Mouse (Mus musculus) liver (tissue): ENCODE measurements around the gene Igfbp1.

ENCODE experiments used
- DNase-seq: peaks from one replicate; pipeline ENCODE4 v3.0.0-alpha.2; 2020; ENCODE audit warnings: mixed read lengths

Gene Igfbp1

DNA sequence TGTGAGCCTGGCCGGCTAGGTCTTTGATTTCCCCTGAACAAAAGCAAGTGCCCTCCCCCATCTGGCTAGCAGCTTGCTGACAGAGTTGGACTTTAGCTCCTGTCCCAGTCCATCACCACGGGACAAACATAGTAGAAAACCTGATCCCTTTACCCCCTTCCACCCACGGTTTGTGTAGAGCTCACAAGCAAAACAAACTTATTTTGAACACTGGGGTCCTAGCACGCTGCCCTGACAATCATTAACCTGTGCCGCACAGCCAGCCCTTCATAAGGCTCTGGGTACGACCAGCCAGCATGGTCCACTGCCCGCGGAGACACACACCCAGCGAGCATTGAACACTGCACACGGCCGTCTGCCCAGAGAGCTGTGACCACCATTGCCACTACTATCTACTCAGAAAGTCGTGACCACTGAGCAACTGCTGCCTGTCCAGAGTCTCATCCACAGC lies at the start of gene Igfbp1:
Gene Igfbp1 (plus strand): TSS at position 292 of the 451 bp plus-strand sequence.
- DNase-seq, result peak; percentile 60

GRCm38 (mm10) chr11:7147945-7148344 lies 49.6 kb upstream of the Igfbp1 start:
- DNase-seq, result no peak

DNA sequence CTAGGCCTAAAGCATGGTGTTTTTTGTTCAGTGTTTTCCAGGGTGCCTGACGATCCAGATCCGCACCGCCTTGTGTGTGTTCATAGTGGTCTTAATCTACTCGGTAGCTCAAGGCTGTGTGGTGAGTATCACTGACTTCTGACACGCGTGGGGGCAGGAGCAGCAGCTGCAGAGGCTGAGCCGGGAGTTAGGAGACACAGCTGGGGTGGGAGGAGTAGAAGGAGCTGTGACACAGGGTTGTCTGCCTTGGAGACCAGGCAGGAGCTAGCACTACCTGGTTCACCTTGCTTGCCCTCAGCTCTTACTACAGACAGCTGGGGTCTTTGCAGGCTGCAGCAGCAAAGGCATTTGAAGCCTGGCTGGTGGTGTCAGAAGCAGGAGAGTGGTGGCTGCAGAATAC lies 48.1 kb upstream of the Igfbp1 start:
- DNase-seq, result no peak

- DNase-seq, result no peak
Measured at GRCm38 (mm10) chr11:7150511-7150910, 47.1 kb upstream of the Igfbp1 start.

DNA sequence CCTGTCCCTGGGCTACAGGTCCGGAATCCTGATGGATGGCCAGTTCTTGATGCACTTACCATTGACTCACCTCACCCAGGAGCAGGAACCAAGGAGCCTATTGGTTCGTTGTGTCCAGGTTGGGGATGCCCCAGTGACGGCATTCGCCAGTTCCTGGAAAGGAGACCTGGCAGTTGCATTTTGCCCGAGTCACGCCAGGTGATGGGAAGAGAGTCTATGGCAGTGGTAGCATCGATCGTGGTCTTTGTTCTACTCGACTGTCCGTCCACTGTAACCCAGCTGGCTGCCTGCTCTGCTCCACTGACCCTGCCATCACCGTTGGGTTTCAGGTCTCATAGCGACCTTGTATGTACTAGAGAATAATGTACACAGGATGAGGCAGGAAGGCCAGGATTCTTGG lies 45.2 kb upstream of the Igfbp1 start:
- no peak for DNase-seq

GRCm38 (mm10) chr11:7153081-7153480 lies 44.5 kb upstream of the Igfbp1 start:
- no peak for DNase-seq

DNA sequence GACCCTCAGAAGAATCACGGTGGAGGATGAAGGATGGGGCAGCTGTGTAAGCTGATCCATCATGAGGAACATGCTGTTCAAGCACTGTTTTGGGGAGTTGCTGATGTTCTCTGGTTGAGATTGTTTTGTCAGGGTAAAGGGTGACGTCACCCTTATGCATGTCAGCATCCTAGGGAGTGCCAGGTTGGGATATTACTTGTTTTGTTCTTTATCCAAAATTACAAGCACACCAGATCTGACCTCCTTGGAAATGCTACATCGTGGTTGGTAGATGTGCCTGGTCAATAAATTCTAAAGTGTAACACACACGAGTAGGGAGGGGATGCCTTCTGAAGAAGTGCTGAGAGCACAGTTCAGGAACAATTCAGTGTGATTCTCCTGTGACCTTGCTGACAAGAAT lies 41.2 kb upstream of the Igfbp1 start:
- no peak for DNase-seq

GRCm38 (mm10) chr11:7158196-7158595 lies 39.4 kb upstream of the Igfbp1 start:
- no peak for DNase-seq

- DNase-seq, result no peak
Measured at GRCm38 (mm10) chr11:7160146-7160545, 37.4 kb upstream of the Igfbp1 start.

GRCm38 (mm10) chr11:7160637-7161101 lies 36.9 kb upstream of the Igfbp1 start:
- DNase-seq, result peak; percentile 30

- no peak for DNase-seq
Measured at GRCm38 (mm10) chr11:7161502-7162174, 35.9 kb upstream of the Igfbp1 start.

DNA sequence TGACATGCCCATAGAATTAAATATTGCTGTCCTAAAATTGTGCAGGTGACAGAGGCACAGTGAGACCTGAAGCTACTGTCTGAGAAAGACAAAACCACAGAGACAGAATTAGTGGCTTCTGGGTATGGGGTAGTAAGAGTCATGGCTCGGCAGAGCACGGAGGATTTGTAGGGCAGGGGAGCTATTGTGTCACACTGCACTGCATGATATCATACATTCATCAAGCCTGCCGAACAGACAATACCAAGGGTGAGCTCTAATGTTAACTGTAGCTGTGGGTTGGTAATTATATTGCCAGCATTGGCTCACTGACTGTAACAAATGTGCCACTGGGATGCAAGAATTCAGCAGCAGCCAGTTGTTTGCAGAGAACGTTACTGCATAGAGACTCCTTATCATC lies 33.2 kb upstream of the Igfbp1 start:
- no peak for DNase-seq

DNA sequence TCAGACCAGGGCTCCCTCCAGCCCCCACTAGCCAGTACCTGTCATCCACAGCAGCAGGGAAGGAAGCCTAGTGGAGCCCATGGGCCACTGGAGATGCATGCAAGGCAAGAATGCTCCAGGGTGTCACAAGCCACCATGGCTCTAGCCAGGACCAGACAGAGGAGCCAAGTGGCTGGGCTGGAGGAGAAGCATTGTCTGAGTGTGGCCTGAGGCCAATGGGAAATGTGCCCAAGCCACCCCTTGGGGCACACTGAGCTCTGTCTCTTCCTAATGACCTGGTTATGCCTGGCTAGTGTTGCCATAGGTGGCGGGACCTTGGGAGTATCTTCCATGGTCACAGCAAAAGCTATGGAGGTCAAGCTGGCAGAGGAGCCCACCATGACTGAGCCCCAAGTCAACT lies 27.9 kb upstream of the Igfbp1 start:
- DNase-seq, result no peak

GRCm38 (mm10) chr11:7173664-7174063 lies 23.9 kb upstream of the Igfbp1 start:
- no peak for DNase-seq

- no peak for DNase-seq
Measured at GRCm38 (mm10) chr11:7178724-7179123, 18.9 kb upstream of the Igfbp1 start.

- DNase-seq, result no peak
Measured at GRCm38 (mm10) chr11:7179276-7179675, 18.3 kb upstream of the Igfbp1 start.

DNA sequence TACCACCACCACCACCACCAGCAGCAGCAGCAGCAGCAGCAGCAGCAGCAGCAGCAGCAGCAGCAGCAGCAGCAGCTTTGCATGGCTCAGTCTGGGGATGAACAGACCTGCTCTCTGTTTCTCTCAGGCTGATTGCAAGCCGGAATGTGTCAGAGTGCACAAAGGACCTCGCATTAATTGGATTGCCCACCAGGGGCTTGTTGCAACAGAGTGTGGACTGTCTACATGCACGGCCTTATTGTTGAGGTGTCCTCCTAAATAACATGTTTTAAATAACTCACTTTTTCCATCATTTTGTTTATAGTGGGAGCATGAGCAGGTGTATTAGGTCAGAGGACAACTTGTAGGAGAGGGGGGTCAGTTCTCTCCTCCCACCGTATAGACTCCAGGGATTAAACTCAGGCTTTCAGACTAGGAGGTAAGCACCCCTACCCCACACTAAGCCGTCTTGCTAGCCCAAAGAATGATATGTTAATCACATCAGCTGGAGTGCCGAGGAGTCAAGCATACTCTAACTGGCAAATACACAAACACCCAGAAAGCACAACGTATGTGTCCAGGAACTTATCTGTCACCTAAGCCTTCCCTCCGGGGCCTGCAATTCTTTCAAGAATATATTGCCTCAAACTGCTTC lies 15.1 kb upstream of the Igfbp1 start:
- no peak for DNase-seq

DNA sequence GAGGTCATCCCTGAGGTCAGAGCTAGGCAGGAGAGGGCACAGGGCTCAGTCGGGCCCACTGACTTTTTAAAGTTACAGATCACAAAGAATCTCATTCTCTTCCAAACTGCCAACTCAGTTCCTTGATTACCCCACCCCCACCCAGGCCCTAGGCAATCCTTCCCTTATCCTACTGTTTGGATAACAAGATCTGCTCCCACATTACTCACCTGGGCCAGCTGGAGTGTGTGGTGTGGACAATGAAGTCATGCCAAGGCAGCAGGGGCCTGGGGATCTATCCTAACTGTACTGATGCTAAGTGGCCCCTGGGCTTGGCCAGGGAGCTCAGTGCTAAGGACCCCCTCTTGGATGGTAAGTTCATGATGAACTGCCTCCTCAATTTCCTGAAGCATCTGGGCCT lies 13.2 kb upstream of the Igfbp1 start:
- DNase-seq, result no peak

DNA sequence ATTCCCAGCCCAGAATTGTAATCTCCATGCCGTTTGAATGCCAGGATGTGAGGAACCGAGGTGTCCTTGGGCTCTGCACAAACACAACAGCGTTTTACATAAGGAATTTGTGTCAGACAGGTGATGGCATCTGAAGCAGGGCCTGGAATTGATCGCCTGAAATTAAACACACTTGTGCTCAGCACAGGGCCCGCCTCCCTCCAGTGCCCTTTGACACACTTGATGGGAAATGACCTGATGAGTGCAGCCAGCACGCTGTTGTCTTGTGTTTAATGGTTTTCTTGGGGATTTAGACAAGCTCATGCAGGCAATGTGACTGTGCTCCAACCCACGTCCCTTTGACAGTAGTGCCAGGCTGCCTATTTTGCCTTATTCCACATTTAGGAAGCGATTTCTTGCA lies 10.1 kb upstream of the Igfbp1 start:
- no peak for DNase-seq

GRCm38 (mm10) chr11:7188469-7188868 lies 9.1 kb upstream of the Igfbp1 start, which contains the start of gene Gm11985:
Gene Gm11985 (minus strand): TSS chr11:7188569.
- no peak for DNase-seq

DNA sequence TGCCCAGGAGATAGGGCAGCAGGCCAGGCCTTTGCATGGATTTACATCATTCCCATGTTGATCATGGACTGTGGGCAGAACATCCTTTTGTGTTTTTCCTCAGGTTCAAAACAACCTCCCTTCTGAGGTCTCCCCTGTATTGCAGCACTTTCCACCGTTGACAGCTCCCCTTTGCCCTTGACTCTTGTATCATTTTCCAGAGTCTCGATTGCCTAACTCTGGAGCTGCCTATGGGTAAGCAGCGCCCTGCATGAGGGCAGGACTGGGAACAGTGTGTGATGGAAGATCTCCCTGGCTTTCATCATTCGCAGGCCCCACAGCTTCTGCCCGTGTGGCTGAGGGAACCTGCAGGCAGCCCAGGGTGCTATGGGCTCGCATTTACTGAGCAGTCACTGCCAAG lies 4.9 kb upstream of the Igfbp1 start:
- DNase-seq, result peak; percentile 22

- no peak for DNase-seq
Measured at GRCm38 (mm10) chr11:7193134-7193533, 4.4 kb upstream of the Igfbp1 start.

- DNase-seq, result no peak
Measured at GRCm38 (mm10) chr11:7194432-7195311, 2.9 kb upstream of the Igfbp1 start.

DNA sequence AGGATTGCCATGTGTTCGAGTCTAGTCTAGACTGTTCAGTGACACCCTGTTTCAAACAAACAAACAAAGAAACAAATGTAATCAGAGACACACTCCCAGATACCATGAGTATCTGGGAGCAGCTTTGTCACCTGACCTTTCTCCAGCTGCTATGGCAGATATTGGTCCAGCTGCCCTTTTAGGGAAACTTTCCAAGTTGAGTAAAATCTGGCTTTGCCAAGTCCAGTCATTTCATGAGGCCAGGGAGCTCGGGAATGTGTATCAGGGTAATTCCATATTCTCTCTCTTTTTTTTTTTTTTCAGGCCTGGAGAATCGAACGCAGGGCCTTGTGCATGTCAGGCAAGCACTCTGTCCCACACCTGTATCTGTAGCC lies 2.3 kb upstream of the Igfbp1 start:
- DNase-seq, result no peak
